Mouse (Mus musculus): Measurements from ENCODE around the gene Armh1.
A peak's percentile ranks its signal among the peaks of the same experiment; 100 is the strongest.
"Not testable (repeated sequence)": the region's sequence is repeated elsewhere in the genome, so short reads cannot be mapped to it uniquely, and the experiment has no call there.

Armh1 gene

GRCm38 (mm10) chr4:117267831-117268437 is 16.0 kb upstream of the Armh1 start:
- DNase-seq (ENCODE audit: low read depth, low spot score) = no peak

GRCm38 (mm10) chr4:117267284-117267683 is 15.4 kb upstream of the Armh1 start:
- DNase-seq (ENCODE audit: low read depth, low spot score) = peak; percentile 60

GRCm38 (mm10) chr4:117262987-117263386 is 11.1 kb upstream of the Armh1 start:
- DNase-seq (ENCODE audit: low read depth, low spot score) = no peak

GRCm38 (mm10) chr4:117262101-117262913 is 10.4 kb upstream of the Armh1 start:
- no peak for DNase-seq (ENCODE audit: low read depth, low spot score)

GRCm38 (mm10) chr4:117261222-117261621 is 9.3 kb upstream of the Armh1 start:
- no peak for DNase-seq (ENCODE audit: low read depth, low spot score)

- not testable (repeated sequence) for DNase-seq (ENCODE audit: low read depth, low spot score)
These were observed 8.0 kb upstream of the Armh1 start for GRCm38 (mm10) chr4:117259909-117260308.

- DNase-seq (ENCODE audit: low read depth, low spot score) = no peak
These were observed 2.7 kb upstream of the Armh1 start for GRCm38 (mm10) chr4:117254672-117255071.

- no peak for DNase-seq (ENCODE audit: low read depth, low spot score)
These were observed 2.2 kb upstream of the Armh1 start for GRCm38 (mm10) chr4:117254017-117254627.

GRCm38 (mm10) chr4:117253218-117254016 is 1.5 kb upstream of the Armh1 start:
- DNase-seq (ENCODE audit: low read depth, low spot score) = no peak

GRCm38 (mm10) chr4:117252755-117253154 is 830 bp upstream of the Armh1 start:
- DNase-seq (ENCODE audit: low read depth, low spot score) = no peak

- DNase-seq (ENCODE audit: low read depth, low spot score) = no peak
These were observed 426 bp upstream of the Armh1 start for GRCm38 (mm10) chr4:117252351-117252750.

- DNase-seq (ENCODE audit: low read depth, low spot score) = no peak
These were observed 943 bp downstream of the Armh1 start for GRCm38 (mm10) chr4:117250982-117251381.

- no peak for DNase-seq (ENCODE audit: low read depth, low spot score)
These were observed 11.1 kb downstream of the Armh1 start for GRCm38 (mm10) chr4:117240867-117241266.

- no peak for DNase-seq (ENCODE audit: low read depth, low spot score)
These were observed 12.8 kb downstream of the Armh1 start for GRCm38 (mm10) chr4:117239153-117239552.

GRCm38 (mm10) chr4:117235822-117236221 is 16.1 kb downstream of the Armh1 start:
- no peak for DNase-seq (ENCODE audit: low read depth, low spot score)

- no peak for DNase-seq (ENCODE audit: low read depth, low spot score)
These were observed 17.7 kb downstream of the Armh1 start for GRCm38 (mm10) chr4:117234166-117234741.

GRCm38 (mm10) chr4:117231208-117231607 is 20.7 kb downstream of the Armh1 start:
- no peak for DNase-seq (ENCODE audit: low read depth, low spot score)

- DNase-seq (ENCODE audit: low read depth, low spot score) = no peak
These were observed 21.6 kb downstream of the Armh1 start for GRCm38 (mm10) chr4:117230331-117230730.

GRCm38 (mm10) chr4:117229590-117229989 is 22.3 kb downstream of the Armh1 start:
- DNase-seq (ENCODE audit: low read depth, low spot score) = no peak

- no peak for DNase-seq (ENCODE audit: low read depth, low spot score)
These were observed 26.7 kb downstream of the Armh1 start for GRCm38 (mm10) chr4:117225250-117225649.

- DNase-seq (ENCODE audit: low read depth, low spot score) = no peak
These were observed 27.8 kb downstream of the Armh1 start for GRCm38 (mm10) chr4:117224122-117224521.
